Comparison of ENCODE assay signal across 8 mouse cellular contexts in genomic region chr7:28214142-28214541, GRCm38 (mm10). TPM values are rescaled to one million over a fixed set of nuclear protein-coding genes. Genes with fewer than 3 reads are reported as not detected.
DNase-seq lines count a peak whose midpoint lies in the region; ATAC-seq and TF ChIP-seq lines count a peak whose summit lies in the region.

No protein-coding gene starts in this region.

- no peak overlapping the region for H3K27ac ChIP-seq in forebrain, embryonic 14.5 days (ENCODE audit: low read depth, low read length)
- no peak overlapping the region for H3K27ac ChIP-seq in forebrain, embryonic 10.5 days
- no peak overlapping the region for H3K27ac ChIP-seq in testis, adult 2 months (ENCODE audit: control insufficient read depth, insufficient read depth, low read depth, low read length)

- WGBS in forebrain, embryonic 14.5 days = 43% methylated on average over 10 of the region's 10 CpGs
- 39% methylated on average over 10 of the region's 10 CpGs for WGBS in forebrain, embryonic 10.5 days

- no peak overlapping the region for H3K4me3 ChIP-seq in forebrain, embryonic 14.5 days (ENCODE audit: low read depth, low read length)
- no peak overlapping the region for H3K4me3 ChIP-seq in forebrain, embryonic 10.5 days
- H3K4me3 ChIP-seq in testis, adult 2 months (ENCODE audit: control insufficient read depth, low read depth, low read length) = no peak overlapping the region

- peak; percentile 67; the same call in 1 of the 2 replicates for TF ChIP-seq CTCF in testis, adult 2 months (IDR thresholded peaks at IDR 0.05; ENCODE audit: control insufficient read depth, insufficient read depth, insufficient replicate concordance, low read depth, low read length)

- H3K9me3 ChIP-seq in forebrain, embryonic 14.5 days (replicated peaks; ENCODE audit: control insufficient read depth, low read length) = no peaks in the 10 kb centered on the region
- H3K9me3 ChIP-seq in forebrain, embryonic 10.5 days = peaks cover 9% of the 10 kb centered on the region

- H3K36me3 ChIP-seq in forebrain, embryonic 14.5 days (ENCODE audit: control insufficient read depth, insufficient read depth, low read length) = no peaks in the 10 kb centered on the region
- H3K36me3 ChIP-seq in forebrain, embryonic 10.5 days (replicated peaks) = no peaks in the 10 kb centered on the region
- no peaks in the 10 kb centered on the region for H3K36me3 ChIP-seq in testis, adult 2 months (ENCODE audit: control insufficient read depth, insufficient read depth, low read length)

- no peak overlapping the region for H3K9ac ChIP-seq in forebrain, embryonic 14.5 days (ENCODE audit: low read length)

- H3K27me3 ChIP-seq in forebrain, embryonic 14.5 days (replicated peaks; ENCODE audit: control insufficient read depth, insufficient read depth, low read length) = no peaks in the 10 kb centered on the region
- no peaks in the 10 kb centered on the region for H3K27me3 ChIP-seq in forebrain, embryonic 10.5 days (ENCODE audit: poor library complexity, severe bottlenecking)
- H3K27me3 ChIP-seq in testis, adult 2 months (ENCODE audit: control insufficient read depth, insufficient read depth, low read length) = no peaks in the 10 kb centered on the region

- no peak for ATAC-seq in forebrain, embryonic 14.5 days
- peak; percentile 82 for ATAC-seq in common myeloid progenitor, adult 5-6 weeks (replicated peaks; ENCODE audit: low read depth, poor library complexity, severe bottlenecking)

- no peak for TF ChIP-seq POLR2A in testis, adult 2 months (IDR thresholded peaks at IDR 0.05; ENCODE audit: control insufficient read depth, low read depth, low read length)

- H3K4me2 ChIP-seq in forebrain, embryonic 14.5 days (ENCODE audit: low read length) = no peak overlapping the region

- H3K4me1 ChIP-seq in forebrain, embryonic 14.5 days (ENCODE audit: control insufficient read depth, insufficient read depth, low read length) = no peaks in the 10 kb centered on the region
- 0 out of 2 replicates have a peak, but pooled peaks cover 1% of the 10 kb centered on the region for H3K4me1 ChIP-seq in forebrain, embryonic 10.5 days
- H3K4me1 ChIP-seq in testis, adult 2 months (ENCODE audit: control insufficient read depth, insufficient read depth, low read length) = peaks cover 1% of the 10 kb centered on the region

- peak; percentile 18 for DNase-seq in forebrain, embryonic 14.5 days (ENCODE audit: low spot score)
- no peak for DNase-seq in forebrain, embryonic 10.5 days (ENCODE audit: extremely low spot score, low spot score)
- peak; percentile 67 for DNase-seq in right cerebral cortex, postnatal 4 days
- no peak for DNase-seq in right cerebral cortex, adult 18-20 months
- peak; percentile 71 for DNase-seq in induced T-regulatory cell, adult 2 months (ENCODE audit: low read depth)
- DNase-seq in lung, postnatal 36 days = peak; percentile 69

RNA-seq across cellular contexts. Expression of gene Dyrk1b, which starts 34.9 kb away (rescaled TPM):
- 9.9 and 13.7 TPM in 2 replicates for polyA plus RNA-seq in forebrain, embryonic 14.5 days (2014; fragmentation: Nextera tagmentation; extraction: Ambion mirVana)
- 12.5 and 13.7 TPM in 2 replicates for polyA plus RNA-seq in forebrain, embryonic 10.5 days (2016; fragmentation: Nextera tagmentation; extraction: Ambion mirVana)
- total RNA-seq in common myeloid progenitor, adult 5-6 weeks (2017) = 2.4 and 3.3 TPM in 2 replicates
- 462 and 482 TPM in 2 replicates for polyA plus RNA-seq in testis, adult 2 months (2012; rRNA removed)

RNA-seq across cellular contexts. Expression of gene Fbl, which starts 44.6 kb away (rescaled TPM):
- 36.0 and 38.3 TPM in 2 replicates for polyA plus RNA-seq in forebrain, embryonic 14.5 days (2014; fragmentation: Nextera tagmentation; extraction: Ambion mirVana)
- 178 and 180 TPM in 2 replicates for polyA plus RNA-seq in forebrain, embryonic 10.5 days (2016; fragmentation: Nextera tagmentation; extraction: Ambion mirVana)
- 193 and 260 TPM in 2 replicates for total RNA-seq in common myeloid progenitor, adult 5-6 weeks (2017)
- polyA plus RNA-seq in testis, adult 2 months (2012; rRNA removed) = 41.3 and 50.0 TPM in 2 replicates

RNA-seq across cellular contexts. Expression of gene Eid2, which starts 53.5 kb away (rescaled TPM):
- polyA plus RNA-seq in forebrain, embryonic 14.5 days (2014; fragmentation: Nextera tagmentation; extraction: Ambion mirVana) = 6.0 and 8.6 TPM in 2 replicates
- polyA plus RNA-seq in forebrain, embryonic 10.5 days (2016; fragmentation: Nextera tagmentation; extraction: Ambion mirVana) = 1.4 and 1.7 TPM in 2 replicates
- 0.87 and 2.7 TPM in 2 replicates for total RNA-seq in common myeloid progenitor, adult 5-6 weeks (2017)
- 6.0 and 6.1 TPM in 2 replicates for polyA plus RNA-seq in testis, adult 2 months (2012; rRNA removed)

Comparison
In these comparisons a context has a peak if more than half of its experiments do, and no peak if none do; other contexts are left out.
1. DNase-seq: peak in forebrain, embryonic 14.5 days (single experiment), right cerebral cortex, postnatal 4 days (single experiment), induced T-regulatory cell, adult 2 months (single experiment) and lung, postnatal 36 days (single experiment); none in forebrain, embryonic 10.5 days (single experiment) and right cerebral cortex, adult 18-20 months (single experiment).
2. RNA of gene Dyrk1b, which starts 34.9 kb away (polyA plus RNA-seq): 462 to 482 TPM in testis, adult 2 months; 12.5 to 13.7 TPM in forebrain, embryonic 10.5 days and 9.9 to 13.7 TPM in forebrain, embryonic 14.5 days; every median in the first group is over 10 times any median in the second.